Mouse (Mus musculus) lung, embryonic 14.5 days (tissue): ENCODE measurements around the gene Bahcc1. TPM values are rescaled to one million over a fixed set of nuclear protein-coding genes. Genes with fewer than 3 reads are reported as not detected.

Experiments
- ATAC-seq: fragments of 200-750 bp; cut with Nextera tagmentation; 2 replicates; pipeline ENCODE4 v1.8.0; 2017; ENCODE audit warnings: mild to moderate bottlenecking, moderate TSS enrichment, moderate library complexity; ENCODE audit not compliant: insufficient read depth
- DNase-seq: peaks from one replicate; pipeline ENCODE4 v3.0.0-alpha.2; 2015
- H3K27ac ChIP-seq: fragments of 300-500 bp; sonication (generic); 2 replicates; pipeline ENCODE4 v1.5.1; 2014; ENCODE audit warnings: low read depth, mild to moderate bottlenecking, moderate library complexity
- H3K27me3 ChIP-seq: fragments of 300-500 bp; sonication (generic); 2 replicates; pipeline ENCODE4 v1.6.1; 2014; ENCODE audit warnings: low read length, control low read depth; ENCODE audit not compliant: insufficient read depth
- H3K36me3 ChIP-seq: fragments of 300-500 bp; sonication (generic); 2 replicates; pipeline ENCODE4 v1.6.1; 2014; ENCODE audit warnings: control low read depth; ENCODE audit not compliant: insufficient read depth
- H3K4me1 ChIP-seq: fragments of 300-500 bp; sonication (generic); 2 replicates; pipeline ENCODE4 v1.6.1; 2014; ENCODE audit warnings: antibody characterized with exemption, control low read depth; ENCODE audit not compliant: insufficient read depth
- H3K4me2 ChIP-seq: fragments of 300-500 bp; sonication (generic); 2 replicates; pipeline ENCODE4 v1.6.1; 2014; ENCODE audit warnings: mild to moderate bottlenecking
- H3K4me3 ChIP-seq: fragments of 300-500 bp; sonication (generic); 2 replicates; pipeline ENCODE4 v1.5.1; 2014; ENCODE audit warnings: low read depth, low read length
- H3K9ac ChIP-seq: fragments of 300-500 bp; sonication (generic); 2 replicates; pipeline ENCODE4 v1.6.1; 2014
- H3K9me3 ChIP-seq: fragments of 300-500 bp; sonication (generic); 2 replicates; pipeline ENCODE4 v1.6.1; 2016; ENCODE audit warnings: low read depth, low read length, control low read depth
- CTCF ChIP-seq: IDR thresholded peaks from 2 replicates; pipeline ENCODE4 v1.5.1; 2016; ENCODE audit warnings: antibody characterized with exemption, low read depth
- WGBS: fragments of 180-500 bp; shearing (Covaris S2); extraction: QIAGEN DNeasy Blood & Tissue Kit; methylation state at CpG from one replicate; pipeline ENCODE4 v1.1.7; 2014; 5-methylcytosine and 5-hydroxymethylcytosine counted together
- polyA plus RNA-seq: library from polyadenylated mRNA; unstranded; fragments of >200 nt; fragmentation: Nextera tagmentation; extraction: Ambion mirVana; gene quantifications from 2 replicates; pipeline ENCODE4 v1.2.1, GENCODE M21; 2014

Bahcc1 gene
- polyA plus RNA-seq, 1 experiment from 2014 or later = 14.3 TPM

- no peak overlapping the region for H3K4me3 ChIP-seq
- no peak overlapping the region for H3K4me2 ChIP-seq
- peak; percentile 57 for TF ChIP-seq CTCF
- ATAC-seq (no peak), DNase-seq (peak; percentile 43)
- peaks cover 4% of the 10 kb centered on the region; the same call in 1 of the 2 replicates for H3K9me3 ChIP-seq
- no peak overlapping the region for H3K27ac ChIP-seq
- H3K9ac ChIP-seq = no peak overlapping the region
- WGBS = 69% methylated on average over 2 of the region's 2 CpGs
- no peaks in the 10 kb centered on the region for H3K36me3 ChIP-seq
- peaks cover 19% of the 10 kb centered on the region; the same call in 1 of the 2 replicates for H3K4me1 ChIP-seq
- H3K27me3 ChIP-seq = no peaks in the 10 kb centered on the region
These were observed 23.9 kb upstream of the Bahcc1 start for GRCm38 (mm10) chr11:120208848-120209247.

- Histone ChIP-seq H3K4me1 (peaks cover 19% of the 10 kb centered on the region; the same call in 1 of the 2 replicates), H3K9me3 (peaks cover 4% of the 10 kb centered on the region; the same call in 1 of the 2 replicates), H3K27ac (no peak overlapping the region), H3K27me3 (no peaks in the 10 kb centered on the region), H3K9ac (no peak overlapping the region), H3K4me3 (no peak overlapping the region), H3K36me3 (no peaks in the 10 kb centered on the region), H3K4me2 (no peak overlapping the region)
- DNase-seq (no peak), ATAC-seq (no peak)
- WGBS = 57% methylated on average over 8 of the region's 8 CpGs
- TF ChIP-seq CTCF = no peak
These were observed 23.3 kb upstream of the Bahcc1 start for GRCm38 (mm10) chr11:120209462-120209861.

DNA sequence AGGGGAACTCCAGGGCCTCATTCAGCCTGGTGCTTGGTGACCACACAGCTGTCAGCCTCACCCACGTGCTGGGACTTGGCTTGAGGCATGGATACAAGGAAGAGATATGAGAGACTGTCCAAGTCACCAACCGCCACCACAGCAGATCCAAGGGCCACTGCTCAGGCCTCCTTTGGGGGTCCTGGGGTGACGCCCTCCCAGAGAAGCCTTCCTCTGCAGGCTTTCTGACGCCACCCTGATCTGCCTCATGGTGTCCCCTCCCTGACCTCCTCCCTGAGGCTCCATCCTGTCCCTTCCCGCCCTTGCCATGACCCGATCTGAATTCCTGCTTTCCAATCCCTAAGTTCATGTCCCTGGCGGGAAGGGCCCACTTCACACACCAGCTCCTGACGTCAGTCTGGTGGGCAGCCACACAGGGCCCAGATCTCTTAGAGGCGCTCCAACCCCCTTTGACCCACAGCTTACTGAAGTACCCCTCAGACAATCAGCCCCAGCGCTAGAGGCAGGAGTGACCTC, 17.0 kb upstream of the Bahcc1 start:
- WGBS = 31% methylated on average over 10 of the region's 10 CpGs
- Histone ChIP-seq H3K9ac (0 out of 2 replicates have a peak overlapping the region, but pooled peaks have one; percentile 2), H3K9me3 (peaks cover 4% of the 10 kb centered on the region; the same call in 1 of the 2 replicates), H3K36me3 (no peaks in the 10 kb centered on the region), H3K27me3 (no peaks in the 10 kb centered on the region), H3K4me1 (peaks cover 25% of the 10 kb centered on the region), H3K4me2 (peak overlapping the region; percentile 23), H3K27ac (peak overlapping the region; percentile 91), H3K4me3 (no peak overlapping the region)
- peak; percentile 51 for DNase-seq
- TF ChIP-seq CTCF = no peak
- peak; percentile 15; the same call in 1 of the 2 replicates for ATAC-seq

GRCm38 (mm10) chr11:120216540-120217324, 16.0 kb upstream of the Bahcc1 start:
- peak overlapping the region; percentile 91 for H3K27ac ChIP-seq
- TF ChIP-seq CTCF = no peak
- WGBS = 8% methylated on average over 11 of the region's 11 CpGs
- peak overlapping the region; percentile 23 for H3K4me2 ChIP-seq
- H3K9me3 ChIP-seq = peaks cover 4% of the 10 kb centered on the region; the same call in 1 of the 2 replicates
- H3K9ac ChIP-seq = peak overlapping the region; percentile 18
- no peaks in the 10 kb centered on the region for H3K27me3 ChIP-seq
- H3K36me3 ChIP-seq = no peaks in the 10 kb centered on the region
- H3K4me1 ChIP-seq = peaks cover 28% of the 10 kb centered on the region
- no peak overlapping the region for H3K4me3 ChIP-seq
- ATAC-seq (peak; percentile 76), DNase-seq (peak; percentile 84)

- Histone ChIP-seq H3K27me3 (no peaks in the 10 kb centered on the region), H3K9ac (no peak overlapping the region), H3K4me3 (no peak overlapping the region), H3K4me1 (peaks cover 28% of the 10 kb centered on the region), H3K4me2 (peak overlapping the region; percentile 31), H3K36me3 (no peaks in the 10 kb centered on the region), H3K9me3 (peaks cover 4% of the 10 kb centered on the region; the same call in 1 of the 2 replicates), H3K27ac (peak overlapping the region; percentile 39; the same call in 1 of the 2 replicates)
- DNase-seq = no peak
- ATAC-seq = no peak
- WGBS = 82% methylated on average over 17 of the region's 17 CpGs
- no peak for TF ChIP-seq CTCF
These were observed 14.4 kb upstream of the Bahcc1 start for GRCm38 (mm10) chr11:120218176-120218856.

DNA sequence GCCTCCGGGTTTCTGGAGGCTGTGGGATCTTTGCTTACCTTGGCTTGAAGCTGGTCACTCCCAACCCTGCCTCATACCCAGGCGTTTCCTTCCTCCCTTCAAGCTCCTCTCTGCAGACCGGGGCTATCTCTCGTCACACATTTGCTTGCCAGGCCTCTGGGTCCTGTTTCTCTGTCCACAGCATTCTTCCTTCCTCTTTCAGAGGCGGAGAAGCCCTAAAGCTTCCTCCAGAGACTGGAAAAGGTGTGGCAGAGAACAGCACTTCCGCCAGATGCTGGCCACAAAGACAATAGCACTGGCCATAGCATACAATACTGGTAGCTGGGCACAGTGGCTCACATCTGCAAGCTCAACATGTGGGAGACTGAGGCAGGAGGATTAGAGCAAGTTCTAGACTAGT, 13.8 kb upstream of the Bahcc1 start:
- Histone ChIP-seq H3K27me3 (no peaks in the 10 kb centered on the region), H3K4me1 (peaks cover 30% of the 10 kb centered on the region), H3K4me3 (no peak overlapping the region), H3K4me2 (peak overlapping the region; percentile 31), H3K36me3 (no peaks in the 10 kb centered on the region), H3K9ac (no peak overlapping the region), H3K27ac (peak overlapping the region; percentile 39; the same call in 1 of the 2 replicates), H3K9me3 (no peaks in the 10 kb centered on the region; the same call in 1 of the 2 replicates)
- WGBS = 63% methylated on average over 6 of the region's 6 CpGs
- TF ChIP-seq CTCF = no peak
- DNase-seq = peak; percentile 65
- ATAC-seq = no peak
